Mouse (Mus musculus): ENCODE data around the gene Ccdc160. TPM values are rescaled to one million over a fixed set of nuclear protein-coding genes. Genes with fewer than 3 reads are reported as not detected.

Ccdc160 gene
- total RNA-seq (2021), result 1 to 10 TPM; 2.8 to 3.2 TPM

DNA sequence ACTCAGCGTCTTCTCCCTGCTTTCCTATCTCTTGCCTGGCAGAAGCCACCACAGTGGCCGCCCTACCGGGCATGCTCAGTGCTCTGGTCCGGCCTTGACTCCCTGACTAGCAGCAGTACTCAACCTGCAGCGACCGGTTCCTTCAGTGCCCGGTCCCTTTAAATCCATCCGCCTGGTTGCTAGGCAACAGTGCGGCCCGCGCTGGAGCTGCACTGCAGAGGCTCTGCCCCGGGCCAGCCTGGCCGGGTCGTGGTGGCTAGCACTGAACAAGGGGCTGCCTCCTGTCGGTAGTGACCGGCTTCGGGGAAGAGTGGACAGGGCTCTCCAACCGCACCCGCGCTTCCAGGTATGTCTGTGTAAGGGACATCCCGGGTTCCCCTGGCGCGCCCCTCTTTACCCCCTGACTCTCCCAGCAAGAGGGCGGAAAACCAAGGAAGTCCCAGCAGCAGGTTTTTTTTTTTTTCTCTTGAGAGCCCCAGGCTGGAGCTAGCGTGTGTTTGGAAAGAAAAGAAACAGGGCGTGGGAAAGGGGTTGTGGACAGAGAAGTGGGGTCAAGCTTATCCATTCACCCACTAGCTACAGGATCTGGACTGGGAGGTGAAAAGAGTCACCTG, at the start of gene Ccdc160:
Gene Ccdc160 (plus strand): TSS at position 221 of the 614 bp plus-strand sequence.
- intact Hi-C loops (cut with DNase I), result no loop called here
- DNase-seq, result peak; percentile 81

DNA sequence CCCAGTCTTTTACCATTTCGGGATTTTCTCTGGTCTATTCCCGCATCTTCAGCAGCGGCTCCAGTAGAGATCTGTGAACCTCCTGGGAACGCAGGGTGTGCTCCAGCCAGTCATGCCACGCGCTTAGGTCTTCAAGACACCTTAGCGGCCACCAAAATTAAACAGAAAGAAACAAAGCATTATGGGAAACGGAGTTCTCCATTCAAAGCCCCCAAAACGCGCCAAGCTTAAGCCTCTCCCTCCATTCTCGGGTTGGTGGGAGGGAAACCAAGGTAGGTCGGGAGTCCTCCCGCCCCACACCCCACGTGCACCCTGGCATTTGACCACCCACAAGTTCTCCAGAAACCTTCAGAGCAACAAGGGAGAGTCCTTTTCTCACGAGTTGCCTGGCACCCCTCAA, 47.2 kb upstream of the Ccdc160 start:
- peak; percentile 0 for DNase-seq

DNA sequence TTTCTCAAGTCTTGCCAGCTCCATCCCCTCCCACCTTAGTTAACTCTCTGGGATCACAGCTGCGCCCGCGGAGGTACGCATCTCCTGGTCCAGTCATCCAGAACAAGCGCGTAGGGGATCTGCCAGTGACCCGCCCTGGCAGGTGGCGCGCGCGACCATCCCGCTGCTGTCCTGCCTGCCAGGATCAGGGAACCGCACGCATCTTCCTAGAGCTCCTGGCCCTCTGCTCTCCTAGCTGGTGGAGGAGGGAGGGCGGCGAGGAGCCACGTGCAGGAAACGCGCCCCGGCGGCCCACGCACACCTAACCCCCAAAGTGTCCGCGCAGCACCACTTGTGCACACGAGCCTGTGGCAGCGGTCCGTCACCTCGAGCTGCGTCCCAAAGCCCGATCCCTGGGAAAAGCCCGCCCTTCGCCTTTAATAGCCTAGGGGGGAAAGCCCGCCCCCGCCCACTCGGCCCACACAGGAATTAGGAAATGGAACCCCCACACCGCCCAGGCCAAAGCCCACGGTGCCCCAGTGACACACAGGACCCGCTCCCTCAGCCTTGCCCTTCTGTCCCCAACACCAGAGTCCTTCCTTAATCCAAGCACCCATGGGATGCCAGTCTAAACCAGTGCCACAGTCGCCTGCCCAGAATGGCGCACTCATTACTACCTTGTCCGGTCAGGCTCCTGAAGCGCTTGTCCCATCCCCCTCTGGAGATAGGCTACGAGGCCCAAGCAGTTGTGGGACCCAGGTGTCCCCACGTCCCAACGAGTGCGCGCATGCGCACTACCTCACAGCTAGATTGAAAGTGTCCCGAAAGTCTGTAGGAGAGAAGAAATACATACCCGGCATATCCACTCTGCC, 46.6 kb upstream of the Ccdc160 start:
- DNase-seq, result peak; percentile 3
- intact Hi-C loops (cut with DNase I), result no loop called here

More for the DNA sequence above, 47.2 kb upstream of the Ccdc160 start:
- intact Hi-C loops (cut with DNase I), result no loop called here

DNA sequence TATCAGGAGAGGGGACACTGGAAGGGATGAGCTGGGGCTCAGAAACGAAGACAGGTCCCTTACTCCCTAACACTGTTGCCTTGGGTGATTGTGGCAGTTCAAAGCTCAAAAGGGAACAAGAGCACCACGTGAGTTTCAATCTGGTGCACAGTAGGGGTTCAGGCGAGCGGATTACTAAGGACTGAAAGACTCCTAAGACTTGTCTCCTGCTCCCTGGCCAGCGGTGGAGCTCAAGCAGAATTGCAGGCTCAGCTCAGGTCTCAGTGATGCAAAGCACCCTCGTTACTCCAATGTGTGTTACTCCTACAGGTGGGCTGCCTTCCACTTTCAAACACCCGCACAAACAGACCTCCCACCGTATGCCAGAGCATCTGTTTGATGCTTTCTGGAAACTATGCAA, 45.5 kb upstream of the Ccdc160 start:
- peak; percentile 1 for DNase-seq

DNA sequence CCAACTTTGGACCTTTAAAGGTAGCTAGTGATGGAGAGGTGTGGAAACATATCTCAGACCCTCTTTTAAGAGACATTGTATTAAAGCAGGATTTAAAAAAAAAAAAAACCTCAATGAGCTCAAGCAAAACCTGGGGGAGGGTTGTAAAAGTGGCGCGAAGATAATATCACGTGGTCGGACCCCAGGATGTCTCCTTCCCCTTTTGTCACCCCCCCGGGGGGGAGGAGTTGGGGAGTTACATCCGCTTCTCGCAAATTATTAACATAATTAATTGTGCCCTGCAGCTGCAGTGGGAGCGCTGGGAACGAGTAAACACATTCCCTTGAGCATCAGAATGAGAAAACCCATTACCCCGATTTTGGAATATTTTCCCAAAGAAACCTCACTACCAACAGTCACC, 45.1 kb upstream of the Ccdc160 start:
- no peak for DNase-seq
- intact Hi-C loops (cut with DNase I), result no loop called here

More for the DNA sequence above, 45.5 kb upstream of the Ccdc160 start:
- intact Hi-C loops (cut with DNase I), result no loop called here

DNA sequence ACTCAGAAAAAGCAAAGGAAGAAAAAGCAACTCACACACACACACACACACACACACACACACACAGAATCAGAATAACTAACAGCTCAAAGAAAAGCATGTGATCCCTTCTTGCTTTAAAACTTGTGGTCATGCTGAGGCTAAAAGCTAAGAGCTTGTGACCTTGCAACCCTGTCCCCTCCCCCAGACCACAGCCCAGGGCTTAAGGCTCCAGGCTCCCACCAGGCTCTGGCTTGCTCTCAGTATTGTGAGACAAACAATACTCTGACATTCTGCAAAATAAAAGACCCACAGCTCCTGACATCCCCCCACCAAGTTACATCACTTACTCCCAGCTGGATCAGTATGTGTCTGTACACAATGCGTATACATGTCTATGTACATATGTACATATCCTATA, 44.2 kb upstream of the Ccdc160 start:
- intact Hi-C loops (cut with DNase I), result no loop called here
- DNase-seq, result no peak

DNA sequence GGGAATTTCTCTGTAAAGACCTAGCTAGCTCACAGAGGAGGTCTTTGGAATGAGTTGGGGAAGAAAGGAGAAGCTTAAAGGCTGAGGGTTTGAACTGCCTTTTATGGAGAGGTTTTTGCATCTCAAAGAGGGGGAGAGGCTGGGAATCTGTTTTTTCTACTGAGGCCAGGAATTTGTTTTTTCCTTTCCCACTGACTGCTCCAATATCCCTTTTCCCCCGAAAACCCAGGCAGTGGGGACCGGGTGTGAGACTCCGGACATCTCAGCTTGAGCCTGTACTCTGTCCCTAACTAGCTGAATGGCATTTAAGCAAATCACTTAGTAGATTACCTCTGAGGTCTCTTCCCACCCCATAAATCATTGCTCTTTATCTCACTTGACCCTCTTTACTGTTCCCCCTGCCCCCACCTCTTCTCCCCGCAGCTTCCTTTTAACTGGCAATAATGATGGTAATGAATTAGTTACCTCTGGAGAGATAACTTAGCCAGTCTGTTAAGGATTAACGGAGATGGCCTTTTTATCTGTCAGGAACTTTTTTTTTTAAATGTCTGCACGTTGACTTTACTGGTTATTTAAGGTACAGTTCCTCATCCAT, 37.4 kb upstream of the Ccdc160 start:
- intact Hi-C loops (cut with DNase I), result no loop called here
- no peak for DNase-seq

DNA sequence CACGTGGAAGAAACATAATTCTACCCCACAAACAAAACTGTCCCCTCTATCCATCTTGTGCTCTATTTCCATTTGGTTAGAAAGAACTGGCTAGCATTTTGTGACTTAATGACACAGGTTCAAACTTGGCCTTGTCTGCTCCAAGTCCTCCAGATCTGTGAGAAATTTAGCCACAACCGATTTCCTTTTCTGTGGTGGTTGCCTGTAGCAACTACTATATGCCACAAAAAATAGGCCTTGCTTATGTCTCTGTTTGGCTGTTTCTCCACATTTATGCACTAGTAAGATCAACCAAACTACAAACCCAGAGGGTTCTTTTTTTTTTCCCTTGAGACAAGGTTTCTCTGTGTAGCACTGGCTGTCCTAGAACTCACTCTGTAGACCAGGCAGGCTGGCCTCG, 33.8 kb upstream of the Ccdc160 start:
- DNase-seq, result no peak
- intact Hi-C loops (cut with DNase I), result no loop called here

DNA sequence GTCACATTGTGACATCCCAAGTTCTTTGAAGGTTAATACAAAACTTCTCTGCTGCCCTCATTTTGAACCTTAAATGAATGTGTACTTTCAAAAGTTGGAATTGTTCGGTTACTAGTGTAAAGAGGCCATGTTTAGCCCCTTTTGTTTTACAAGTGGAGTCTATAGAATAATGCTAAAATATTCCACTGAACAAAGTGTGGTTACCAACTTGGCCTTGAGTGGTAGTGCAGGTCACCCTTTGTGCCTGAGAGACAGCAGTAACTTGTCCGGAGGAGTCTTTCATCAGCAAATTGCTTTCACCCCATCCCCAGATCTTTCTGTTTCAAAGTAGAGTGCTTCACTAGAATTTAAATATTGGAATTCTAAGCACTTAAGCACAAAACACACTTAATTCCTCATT, 31.8 kb upstream of the Ccdc160 start:
- DNase-seq, result no peak
- intact Hi-C loops (cut with DNase I), result no loop called here

DNA sequence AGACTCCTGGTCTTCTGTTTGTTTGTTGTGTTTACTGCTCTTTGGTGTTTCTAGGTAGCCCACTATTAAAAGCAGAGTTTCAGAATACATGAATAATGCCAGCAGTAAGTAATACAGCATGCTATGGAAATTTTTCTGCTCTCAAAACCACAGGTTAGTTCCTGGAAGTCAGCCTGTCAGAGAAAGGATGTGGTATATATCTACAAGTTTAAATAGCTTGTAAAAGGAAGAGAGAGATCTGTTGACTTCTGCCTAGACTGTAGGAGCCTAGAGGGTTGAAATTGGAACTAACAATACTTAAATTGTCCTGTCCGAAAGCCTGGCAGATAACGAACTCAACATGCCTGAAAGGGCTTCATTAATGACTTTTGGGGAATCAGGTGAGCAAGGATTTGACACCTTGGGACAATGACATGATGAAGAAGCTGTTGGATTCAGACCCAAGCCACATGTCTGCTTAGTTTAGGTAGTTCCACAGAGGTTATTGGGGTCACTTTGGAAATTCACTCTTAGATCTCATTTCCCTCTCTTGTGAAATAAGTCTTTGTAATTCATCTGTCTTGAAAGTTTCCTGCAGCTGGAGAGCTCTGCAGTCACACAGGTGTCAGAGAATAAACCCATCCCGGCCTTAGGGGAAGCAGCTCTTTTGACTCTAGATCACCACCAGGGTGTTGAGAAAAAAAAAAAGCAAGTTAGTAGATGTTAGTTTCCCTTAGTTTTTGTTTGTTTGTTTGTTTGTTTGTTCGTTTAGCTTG, 30.6 kb upstream of the Ccdc160 start:
- intact Hi-C loops (cut with DNase I), result no loop called here

DNA sequence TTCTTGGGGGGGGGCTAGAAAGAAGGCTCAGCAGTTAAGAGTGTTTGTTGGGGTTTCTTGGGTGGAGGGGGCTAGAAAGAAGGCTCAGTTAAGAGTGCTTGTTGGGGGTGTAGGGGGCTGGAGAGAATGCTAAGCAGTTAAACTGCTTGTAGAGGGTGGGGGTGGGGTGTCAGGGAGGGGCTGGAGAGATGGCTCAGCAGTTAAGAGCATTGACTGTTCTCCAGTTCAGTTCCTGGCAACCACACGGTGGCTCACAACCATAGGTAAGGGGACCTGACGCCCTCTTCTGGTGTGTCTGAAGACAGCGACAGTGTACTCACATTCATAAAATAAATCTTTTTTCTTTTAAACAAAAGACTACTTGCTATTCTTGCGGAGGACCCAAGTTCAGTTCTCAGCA, 28.8 kb upstream of the Ccdc160 start:
- intact Hi-C loops (cut with DNase I), result no loop called here
- no peak for DNase-seq

More for the DNA sequence above, 30.6 kb upstream of the Ccdc160 start:
- no peak for DNase-seq

DNA sequence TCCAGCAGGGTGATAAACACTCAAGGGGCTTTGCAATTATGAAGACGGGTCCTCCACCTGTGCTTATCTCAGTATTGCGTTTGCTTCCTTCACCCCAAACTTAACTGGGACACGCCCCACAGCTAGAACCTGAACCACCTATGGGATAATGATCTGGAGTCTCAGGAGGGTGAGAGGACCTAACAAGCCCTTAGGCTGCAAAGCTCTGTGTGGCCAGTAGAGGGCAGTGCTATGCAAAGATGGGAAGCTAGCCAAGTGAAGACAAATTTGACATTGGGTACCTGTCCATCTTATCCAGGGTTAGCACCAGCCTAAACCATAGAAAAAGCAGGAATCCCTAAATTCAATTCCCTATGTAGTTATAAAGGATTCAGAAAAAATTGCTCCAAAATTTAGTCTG, 15.0 kb upstream of the Ccdc160 start:
- DNase-seq, result peak; percentile 1
- intact Hi-C loops (cut with DNase I), result no loop called here

DNA sequence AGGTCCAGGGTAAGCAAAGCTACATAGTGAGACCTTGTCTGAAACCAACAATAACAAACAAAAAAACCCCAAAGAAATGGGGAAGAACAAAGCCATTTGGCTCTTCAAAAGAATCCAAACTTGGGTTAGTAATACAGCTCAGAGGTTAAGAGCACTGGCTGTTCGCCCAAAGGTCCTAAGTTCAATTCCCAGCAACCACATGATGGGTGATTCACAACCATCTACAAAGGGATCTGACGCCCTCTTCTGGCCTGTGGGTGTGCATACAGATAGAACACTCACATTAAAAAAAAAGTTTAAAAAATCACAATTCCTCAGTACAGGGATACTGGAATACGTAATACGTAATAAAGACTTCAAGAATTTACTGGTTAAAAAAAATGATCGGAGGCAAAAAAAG, 13.3 kb upstream of the Ccdc160 start:
- intact Hi-C loops (cut with DNase I), result no loop called here
- no peak for DNase-seq

DNA sequence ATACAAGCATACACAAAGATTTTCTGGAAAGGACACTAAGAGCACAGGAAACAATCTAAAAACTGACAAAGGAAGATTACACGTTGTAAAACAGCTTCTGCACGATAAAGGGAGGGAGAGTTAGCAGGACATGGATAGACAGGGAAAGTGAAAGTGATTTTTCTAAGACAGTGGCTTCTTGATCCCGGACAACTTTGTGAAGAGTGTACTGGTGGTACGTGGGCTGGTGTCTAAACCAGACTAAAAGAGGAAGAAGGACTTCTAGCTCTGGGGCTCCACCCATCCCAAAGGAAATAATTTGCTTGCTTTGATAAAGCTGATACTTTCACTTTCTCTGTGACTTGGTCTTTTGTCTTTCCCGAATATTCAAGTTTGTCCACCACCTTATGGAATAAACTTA, 7.1 kb upstream of the Ccdc160 start:
- intact Hi-C loops (cut with DNase I), result no loop called here
- DNase-seq, result no peak

DNA sequence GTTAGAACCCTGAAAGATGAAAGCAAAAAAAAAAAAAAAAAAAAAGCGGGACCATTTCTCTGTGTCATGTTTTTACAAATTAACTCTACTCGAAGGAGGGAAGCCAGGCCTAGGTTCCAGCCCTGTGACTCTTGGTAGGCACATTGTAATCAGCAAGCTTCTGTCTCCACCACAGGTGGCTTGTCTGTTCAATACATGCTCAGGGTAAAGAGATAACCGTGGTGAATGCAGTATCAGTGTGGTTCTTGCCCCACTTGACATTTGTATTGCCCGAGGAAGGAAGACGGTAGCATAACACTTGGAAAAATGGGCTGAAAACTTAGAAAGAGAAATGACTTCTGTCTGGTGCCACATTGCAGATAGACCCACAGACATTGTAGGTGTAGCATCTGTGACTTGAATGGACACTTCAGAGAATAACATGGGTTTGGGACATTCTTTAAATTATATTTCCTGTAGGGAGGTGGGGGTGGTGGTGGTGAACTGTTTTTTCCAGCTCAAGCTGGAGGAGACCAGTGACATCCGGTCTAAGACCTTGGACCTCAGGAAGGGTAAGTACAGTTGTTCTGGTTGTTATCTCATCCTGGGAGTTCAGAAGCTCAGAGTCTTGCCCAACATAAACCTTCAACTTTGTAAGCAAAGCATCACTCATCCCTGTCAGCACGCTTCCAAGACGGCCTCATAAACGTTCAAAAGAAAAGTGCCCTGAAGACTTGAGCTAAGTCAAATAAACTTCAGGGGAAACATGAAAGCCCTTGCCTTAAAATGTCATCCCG, 1.1 kb downstream of the Ccdc160 start:
- DNase-seq, result no peak
- intact Hi-C loops (cut with DNase I), result no loop called here

DNA sequence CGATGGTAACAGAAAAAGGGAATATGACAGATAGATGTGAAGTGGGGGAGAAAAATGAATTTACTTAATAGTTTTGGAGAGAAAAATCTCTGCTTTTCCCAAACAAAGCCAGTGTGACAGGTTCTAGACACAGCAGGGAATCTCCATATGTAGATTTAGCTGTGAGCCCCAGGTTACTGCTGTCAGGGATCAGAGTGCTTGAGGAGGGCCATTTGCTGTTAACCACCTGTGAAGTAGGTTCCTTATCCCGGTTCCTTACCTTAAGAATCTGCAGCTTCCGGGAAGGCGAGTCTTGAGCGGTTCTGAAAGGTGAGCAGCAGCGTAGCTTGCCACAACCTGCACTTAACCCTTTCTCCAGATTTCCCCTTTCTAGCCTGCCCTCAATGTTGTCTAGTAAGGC, 1.9 kb downstream of the Ccdc160 start:
- no peak for DNase-seq
- intact Hi-C loops (cut with DNase I), result no loop called here

DNA sequence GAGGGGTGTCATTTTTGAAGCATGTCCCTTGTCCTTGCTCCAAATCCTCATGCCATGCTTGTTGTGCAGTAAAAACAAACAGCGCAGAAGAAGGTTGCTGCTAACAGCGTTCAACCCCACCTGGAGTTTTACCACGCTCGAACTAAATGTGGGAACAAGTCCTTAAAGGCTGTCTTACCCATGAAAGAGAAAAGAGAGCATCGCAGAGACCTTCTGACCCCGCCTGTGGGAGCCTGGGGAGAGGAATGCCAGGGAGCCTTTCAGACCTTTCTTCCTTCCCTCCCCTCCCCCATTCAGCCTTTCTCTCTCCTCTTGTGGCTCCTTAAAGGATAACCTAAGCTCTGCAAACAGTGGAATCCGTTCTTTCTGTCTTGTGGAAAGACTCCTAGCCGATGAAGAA, 4.8 kb downstream of the Ccdc160 start:
- intact Hi-C loops (cut with DNase I), result no loop called here
- no peak for DNase-seq

DNA sequence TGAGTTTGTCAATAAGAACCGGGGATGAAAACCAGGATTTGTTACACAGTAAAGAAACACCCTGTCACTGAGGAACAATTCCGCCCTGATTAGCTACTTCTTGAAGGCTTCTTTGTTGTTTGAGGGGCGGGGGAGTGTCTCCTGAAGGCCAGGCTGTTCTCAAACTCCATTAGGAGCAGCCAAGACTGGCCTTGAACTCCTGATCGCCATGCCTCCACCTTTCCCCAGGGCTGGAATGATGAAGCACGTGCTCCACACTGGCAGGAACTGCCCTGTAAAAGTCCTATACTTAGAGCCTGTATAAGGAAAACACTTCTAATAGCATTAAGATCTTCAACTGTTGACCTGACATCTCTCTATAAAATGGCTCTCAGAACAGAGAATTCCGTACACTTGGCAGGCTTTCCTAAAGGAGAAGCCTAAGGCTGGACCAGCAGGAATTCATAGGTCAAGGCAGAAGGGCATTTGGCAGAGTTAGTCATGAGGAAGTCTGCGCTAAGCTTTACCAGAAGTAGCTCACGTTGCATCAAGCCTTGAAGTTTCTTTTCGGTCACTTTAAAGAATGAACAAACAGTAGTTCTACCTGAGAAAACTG, 6.1 kb downstream of the Ccdc160 start:
- intact Hi-C loops (cut with DNase I), result no loop called here
- DNase-seq, result no peak

DNA sequence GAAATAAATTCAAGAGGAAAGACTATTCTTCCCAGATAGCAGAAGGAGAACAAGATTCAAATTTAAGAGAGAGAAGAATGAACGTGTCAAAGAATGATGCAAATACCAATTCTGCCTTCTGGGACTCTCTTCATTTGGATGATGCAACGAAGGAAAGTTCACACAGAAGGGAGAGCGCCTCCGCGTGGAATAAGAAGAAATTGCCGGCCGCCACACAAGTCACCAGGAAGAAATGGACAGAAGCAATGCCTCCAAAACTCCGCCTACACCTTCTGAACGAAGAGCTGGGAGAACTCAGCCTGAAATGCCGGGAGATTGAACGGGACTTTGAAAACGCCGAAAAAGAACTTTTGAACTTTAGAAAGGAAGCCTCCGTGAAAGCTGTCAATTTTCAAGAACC, 7.3 kb downstream of the Ccdc160 start:
- DNase-seq, result no peak
- intact Hi-C loops (cut with DNase I), result no loop called here

DNA sequence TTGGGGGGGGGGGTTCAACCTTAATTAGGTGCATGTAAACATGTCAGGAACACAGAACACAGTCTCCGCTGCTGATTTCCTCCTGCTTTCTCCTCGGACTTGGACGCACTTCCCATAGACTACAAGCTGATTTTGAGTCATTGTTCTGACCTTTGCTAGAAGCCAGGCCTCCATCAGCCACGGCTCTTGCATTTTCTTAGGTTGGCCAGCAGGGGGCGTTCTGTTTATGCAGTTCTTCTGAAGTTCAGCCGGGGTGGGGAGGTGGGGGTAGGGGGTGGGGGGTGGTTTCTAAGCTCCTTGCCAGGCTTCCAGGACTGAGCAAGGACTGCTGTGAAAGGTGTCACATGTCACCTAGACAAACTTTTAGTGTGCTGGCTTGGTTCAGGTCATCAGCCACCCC, 8.6 kb downstream of the Ccdc160 start:
- DNase-seq, result no peak
- intact Hi-C loops (cut with DNase I), result no loop called here

Measured in left cerebral cortex, postnatal 4 days (tissue).